ENCODE assay signal across 8 mouse cellular contexts in the genomic region with DNA sequence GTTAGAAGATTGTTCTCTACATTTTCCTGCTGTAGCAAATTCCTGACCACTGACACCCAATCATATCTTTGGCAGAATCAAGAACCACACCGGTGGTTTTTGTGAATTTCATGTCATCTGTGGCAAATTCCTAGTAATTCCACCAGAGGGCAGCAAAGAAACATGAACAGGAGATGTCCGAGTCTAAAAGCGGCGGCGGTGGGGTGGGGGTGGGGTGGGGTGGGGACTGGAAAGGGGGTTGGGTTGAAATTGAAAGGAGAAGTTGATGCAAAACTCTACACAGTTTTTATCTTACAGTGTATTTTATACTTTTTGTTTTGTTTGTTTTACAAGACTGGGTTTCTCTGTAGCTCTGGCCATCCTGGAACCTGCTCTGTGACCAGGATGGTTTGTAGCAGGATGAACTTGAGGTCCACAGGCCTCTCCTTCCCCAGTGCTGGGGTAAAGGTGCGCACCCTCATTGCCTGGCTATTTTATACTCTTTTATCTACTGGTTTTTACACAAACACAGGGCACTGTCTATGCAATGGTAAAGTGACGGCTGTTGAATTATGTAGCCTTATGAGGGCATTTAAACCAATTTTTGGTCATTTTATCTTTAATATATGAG. TPM values are rescaled to one million over a fixed set of nuclear protein-coding genes. Genes with fewer than 3 reads are reported as not detected.
DNase-seq lines count a peak whose midpoint lies in the region; ATAC-seq lines count a peak whose summit lies in the region.

No protein-coding gene starts in this region.

- no peaks in the 10 kb centered on the region for H3K36me3 ChIP-seq in embryonic facial prominence, embryonic 10.5 days (replicated peaks)

- DNase-seq in frontal cortex, postnatal 36 days (ENCODE audit: low spot score in 2 of 2) = peak; percentile 30 to 65
- peak; percentile 30 for DNase-seq in urinary bladder, postnatal 25 days (ENCODE audit: low spot score)
- DNase-seq in urinary bladder, postnatal 10 days (ENCODE audit: low spot score) = no peak
- peak; percentile 49 for DNase-seq in embryonic facial prominence, embryonic 10.5 days (ENCODE audit: low spot score)
- DNase-seq in kidney, postnatal 14 days = peak; percentile 69
- DNase-seq in lung, postnatal 36 days = peak; percentile 85
- peak; percentile 65 for DNase-seq in thymus, postnatal 14 days

- H3K27me3 ChIP-seq in embryonic facial prominence, embryonic 10.5 days (replicated peaks; ENCODE audit: low read depth, poor library complexity, severe bottlenecking) = no peaks in the 10 kb centered on the region

- no peak for ATAC-seq in frontal cortex, adult (ENCODE audit: low TSS enrichment)

- WGBS in embryonic facial prominence, embryonic 10.5 days = 28% methylated on average over 7 of the region's 7 CpGs

- H3K27ac ChIP-seq in embryonic facial prominence, embryonic 10.5 days (replicated peaks) = no peak overlapping the region

- no peaks in the 10 kb centered on the region for H3K9me3 ChIP-seq in embryonic facial prominence, embryonic 10.5 days

- H3K4me3 ChIP-seq in embryonic facial prominence, embryonic 10.5 days = no peak overlapping the region

- H3K4me1 ChIP-seq in embryonic facial prominence, embryonic 10.5 days = no peaks in the 10 kb centered on the region

RNA-seq across cellular contexts. Expression of a gene that starts 25.0 kb away (rescaled TPM):
- polyA plus RNA-seq in embryonic facial prominence, embryonic 10.5 days (2016; fragmentation: Nextera tagmentation; extraction: Ambion mirVana) = 13.1 TPM in 2 replicates

RNA-seq across cellular contexts. Expression of a gene that starts 58.9 kb away (rescaled TPM):
- polyA plus RNA-seq in embryonic facial prominence, embryonic 10.5 days (2016; fragmentation: Nextera tagmentation; extraction: Ambion mirVana) = 27.3 and 29.7 TPM in 2 replicates
